Mouse (Mus musculus) heart, adult 11 months (tissue): Measurements from ENCODE around the gene Gadl1.
A peak's percentile ranks its signal among the peaks of the same experiment; 100 is the strongest.

Experiments
- DNase-seq: peaks from one replicate; pipeline ENCODE4 v3.0.0; 2022

Gene Gadl1

GRCm38 (mm10) chr9:115909155-115909554 is at the start of gene Gadl1:
Gene Gadl1 (plus strand): TSS chr9:115909455.
- DNase-seq: no peak

GRCm38 (mm10) chr9:115862802-115863201 is 46.5 kb upstream of the Gadl1 start:
- DNase-seq: peak; percentile 83

- peak; percentile 73 for DNase-seq
Measured at GRCm38 (mm10) chr9:115863326-115863725, 45.9 kb upstream of the Gadl1 start.

GRCm38 (mm10) chr9:115867277-115867676 is 42.0 kb upstream of the Gadl1 start:
- peak; percentile 96 for DNase-seq

- peak; percentile 72 for DNase-seq
Measured at GRCm38 (mm10) chr9:115870168-115870567, 39.1 kb upstream of the Gadl1 start.

GRCm38 (mm10) chr9:115870640-115871039 is 38.6 kb upstream of the Gadl1 start:
- DNase-seq: peak; percentile 48

- peak; percentile 72 for DNase-seq
Measured at GRCm38 (mm10) chr9:115880500-115880899, 28.8 kb upstream of the Gadl1 start.

- DNase-seq: no peak
Measured at GRCm38 (mm10) chr9:115881137-115881536, 28.1 kb upstream of the Gadl1 start.

GRCm38 (mm10) chr9:115882627-115883200 is 26.5 kb upstream of the Gadl1 start:
- DNase-seq: peak; percentile 69

GRCm38 (mm10) chr9:115883413-115883812 is 25.8 kb upstream of the Gadl1 start:
- peak; percentile 61 for DNase-seq

- DNase-seq: peak; percentile 64
Measured at GRCm38 (mm10) chr9:115887571-115887970, 21.7 kb upstream of the Gadl1 start.

GRCm38 (mm10) chr9:115893131-115893530 is 16.1 kb upstream of the Gadl1 start:
- DNase-seq: peak; percentile 45

GRCm38 (mm10) chr9:115893947-115894346 is 15.3 kb upstream of the Gadl1 start:
- no peak for DNase-seq

- DNase-seq: peak; percentile 74
Measured at GRCm38 (mm10) chr9:115908325-115908724, 930 bp upstream of the Gadl1 start.

GRCm38 (mm10) chr9:115914006-115914405 is 4.8 kb downstream of the Gadl1 start:
- DNase-seq: no peak

- DNase-seq: no peak
Measured at GRCm38 (mm10) chr9:115915586-115916270, 6.5 kb downstream of the Gadl1 start.

- DNase-seq: no peak
Measured at GRCm38 (mm10) chr9:115919736-115920135, 10.5 kb downstream of the Gadl1 start.

GRCm38 (mm10) chr9:115922662-115923061 is 13.4 kb downstream of the Gadl1 start:
- peak; percentile 31 for DNase-seq

GRCm38 (mm10) chr9:115924094-115924493 is 14.8 kb downstream of the Gadl1 start:
- no peak for DNase-seq

- no peak for DNase-seq
Measured at GRCm38 (mm10) chr9:115931803-115932202, 22.5 kb downstream of the Gadl1 start.

GRCm38 (mm10) chr9:115932741-115933140 is 23.5 kb downstream of the Gadl1 start:
- DNase-seq: no peak

GRCm38 (mm10) chr9:115933243-115933964 is 24.1 kb downstream of the Gadl1 start:
- DNase-seq: no peak

- DNase-seq: no peak
Measured at GRCm38 (mm10) chr9:115934288-115934687, 25.0 kb downstream of the Gadl1 start.

- DNase-seq: no peak
Measured at GRCm38 (mm10) chr9:115936350-115936749, 27.1 kb downstream of the Gadl1 start.
